Mouse (Mus musculus) cerebellum, adult 18-20 months (tissue): ENCODE results near the gene Paqr8.

Experiments
- DNase-seq, 2 experiments: peaks; one replicate each; pipeline ENCODE4 v3.0.0; 2021

Gene Paqr8

DNA sequence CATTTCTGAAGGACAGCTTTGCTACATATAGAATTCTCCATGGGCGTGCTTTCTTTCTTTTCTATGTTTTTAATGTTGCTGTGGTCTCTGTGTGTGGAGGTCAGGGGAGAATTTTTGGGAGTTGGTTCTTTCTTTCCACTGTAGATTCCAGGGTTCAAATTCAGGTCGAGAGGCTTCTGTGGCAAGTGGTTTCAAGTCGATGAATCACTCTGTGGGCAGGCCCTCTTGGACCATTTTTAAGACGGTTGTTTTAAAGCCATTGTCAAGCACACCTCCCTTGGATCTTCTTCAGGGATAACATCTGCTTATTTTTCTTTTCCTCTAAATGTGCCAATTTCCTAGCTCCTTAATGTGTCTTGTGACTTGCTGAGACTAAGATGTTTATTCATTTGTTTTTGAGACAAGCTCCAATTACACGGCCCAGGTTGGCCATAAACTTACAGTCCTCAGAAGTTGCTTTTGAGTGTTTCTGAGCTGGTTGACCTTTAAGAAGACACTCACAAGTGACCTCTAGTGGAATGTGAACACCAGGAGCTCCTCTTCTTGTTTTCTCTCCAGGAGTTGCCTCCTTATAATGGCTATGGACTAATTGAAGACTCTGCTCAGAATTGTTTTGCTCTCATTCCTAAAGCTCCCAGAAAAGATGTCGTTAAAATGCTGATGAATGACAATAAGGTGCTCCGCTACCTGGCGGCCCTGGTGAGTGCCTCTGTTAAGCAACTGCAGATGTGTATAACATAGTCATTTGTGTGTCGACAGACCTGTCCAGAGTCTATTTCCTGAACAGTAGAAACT lies 84.1 kb downstream of the Paqr8 start:
- no peak for DNase-seq

DNA sequence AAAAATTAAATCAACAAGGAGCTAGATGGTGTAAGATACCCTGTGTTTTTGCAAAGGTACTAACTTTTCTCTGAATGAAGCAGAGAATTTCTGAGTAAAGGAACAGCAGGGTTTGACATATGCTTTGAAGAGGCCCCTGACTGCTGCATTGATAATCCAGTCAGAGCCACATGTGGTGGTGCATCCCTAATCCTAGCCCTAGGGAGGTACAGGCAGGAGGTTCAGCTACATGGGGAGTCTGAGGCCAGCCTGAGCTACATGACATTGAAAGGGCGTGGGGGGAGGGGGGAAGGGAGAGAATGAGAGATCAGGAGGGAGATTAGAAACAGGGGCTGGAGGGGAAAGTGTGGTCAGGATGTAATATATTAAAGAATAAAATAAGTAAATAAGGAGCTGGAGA lies 90.1 kb downstream of the Paqr8 start:
- no peak for DNase-seq

DNA sequence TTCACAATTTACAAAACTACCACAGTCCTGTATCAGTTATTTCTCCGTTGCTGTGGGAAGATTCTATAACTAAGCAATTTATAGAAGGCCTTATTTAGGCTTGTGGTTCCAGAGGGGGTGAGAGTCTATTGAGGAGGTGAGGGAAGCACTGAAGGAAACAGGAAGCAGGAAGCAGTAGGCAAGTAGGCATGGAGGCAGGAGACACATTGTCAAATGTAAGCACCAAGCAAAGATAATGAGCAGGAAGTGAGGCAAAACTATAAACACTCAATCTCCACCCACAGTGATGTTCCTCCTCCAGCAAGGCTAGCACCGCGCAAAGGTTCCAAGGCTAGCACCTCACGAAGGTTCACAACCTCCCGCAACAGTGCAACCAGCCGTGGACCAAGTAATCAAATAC lies 91.4 kb downstream of the Paqr8 start:
- DNase-seq = no peak

DNA sequence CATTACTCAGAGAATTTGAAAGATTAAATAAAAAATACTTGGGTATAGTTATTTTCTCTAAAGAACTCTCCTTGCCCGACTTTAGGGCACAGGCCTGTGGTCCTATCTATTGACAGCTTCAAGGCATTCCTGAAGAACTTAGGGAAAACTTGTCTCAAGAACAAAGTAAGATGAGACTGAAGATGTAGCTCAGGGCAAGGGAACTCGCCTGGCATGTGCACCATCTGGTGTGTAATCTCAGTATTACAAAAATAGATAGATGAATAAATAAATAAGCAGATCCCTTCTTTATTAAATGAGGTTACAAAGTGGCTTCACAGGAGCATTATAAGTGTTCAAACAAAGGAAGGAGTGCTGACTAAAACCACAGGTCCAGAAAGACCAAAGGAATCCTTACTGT lies 93.7 kb downstream of the Paqr8 start:
- no peak for DNase-seq

DNA sequence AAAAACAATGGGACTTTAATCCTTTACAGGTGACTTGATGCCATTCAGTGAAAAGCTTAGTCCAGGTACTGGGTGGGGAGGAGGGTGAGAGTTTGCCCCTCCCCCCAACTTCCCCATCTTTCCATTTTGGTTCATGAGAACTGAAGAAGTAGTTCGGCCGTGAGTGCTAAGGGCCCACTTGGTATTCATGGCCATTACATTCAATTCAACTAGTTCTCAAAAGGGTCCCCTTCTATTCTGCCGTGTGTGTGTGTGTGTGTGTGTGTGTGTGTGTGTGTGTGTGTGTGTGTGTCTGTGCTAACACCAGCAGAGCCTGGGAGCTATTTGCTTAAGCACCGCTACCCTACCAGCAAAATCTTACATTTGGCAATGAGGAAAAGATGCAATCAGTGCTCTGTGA lies 94.2 kb downstream of the Paqr8 start:
- no peak for DNase-seq

DNA sequence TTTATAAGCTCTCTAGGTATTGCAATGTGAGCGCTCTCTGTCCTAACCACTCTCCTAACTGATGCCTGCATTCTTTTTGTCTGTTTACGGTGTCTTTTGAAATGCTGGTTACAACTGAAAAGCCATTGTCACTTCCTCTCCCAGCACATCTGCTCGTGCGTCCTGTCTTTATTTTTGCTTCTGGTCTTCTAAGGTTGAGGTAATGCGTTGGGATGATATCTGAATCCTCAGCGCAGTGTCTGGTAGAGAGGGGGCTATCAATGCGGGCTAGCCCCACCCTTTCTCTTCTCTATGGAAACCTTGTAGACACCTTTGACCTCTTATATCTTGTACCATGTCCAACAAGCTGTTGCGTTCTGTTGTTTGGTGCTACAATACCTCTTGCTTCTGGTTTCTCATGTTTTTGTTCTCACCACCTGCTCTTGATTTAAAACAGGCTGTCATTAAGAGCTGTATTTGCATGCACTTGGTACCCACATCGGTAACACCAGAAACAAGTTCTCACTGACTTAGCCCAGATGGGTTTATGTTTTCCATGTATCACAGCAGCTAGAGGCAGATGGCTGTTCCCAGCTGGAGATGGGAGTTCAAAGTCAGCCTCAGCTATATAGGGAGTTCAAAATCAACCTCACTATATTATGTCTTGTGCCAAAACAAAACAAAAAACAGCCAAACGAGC lies 96.1 kb downstream of the Paqr8 start:
- DNase-seq = no peak
